ENCODE assay signal across 10 mouse cellular contexts in the genomic region with DNA sequence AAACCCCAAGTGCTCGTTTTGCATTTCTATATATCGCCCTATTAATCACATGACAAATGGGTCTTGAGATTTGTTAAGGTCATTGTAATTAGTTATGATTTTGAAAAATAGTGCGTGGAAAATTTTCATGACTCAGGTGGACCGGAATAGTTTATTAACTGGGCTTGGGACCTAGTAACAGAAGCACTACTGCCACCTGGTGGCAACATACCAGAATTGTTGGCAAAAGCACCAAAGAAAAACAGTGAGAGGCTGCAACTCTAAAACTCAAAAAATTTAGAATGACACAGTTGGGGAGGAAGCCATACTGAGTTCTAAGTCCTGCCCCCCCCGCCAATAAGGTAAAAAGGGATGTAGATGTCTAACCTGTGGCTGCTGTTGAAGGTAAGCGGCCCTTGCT. TPM values are rescaled to one million over a fixed set of nuclear protein-coding genes. Genes with fewer than 3 reads are reported as not detected.
DNase-seq lines count a peak whose midpoint lies in the region; ATAC-seq lines count a peak whose summit lies in the region.
"Had no signal": no experiment of that assay in that cellular context is flagged by ENCODE, and none has a peak within 500 bp of the region (broad histone marks: within the 10 kb centered on the region; RNA-seq: fewer than 3 reads in every experiment).

No protein-coding gene starts in this region.

- no peaks in the 10 kb centered on the region for H3K27me3 ChIP-seq in forebrain, embryonic 14.5 days (replicated peaks; ENCODE audit: control insufficient read depth, insufficient read depth, low read length)
- no peaks in the 10 kb centered on the region for H3K27me3 ChIP-seq in forebrain, embryonic 16.5 days (replicated peaks; ENCODE audit: control insufficient read depth, insufficient read depth, low read length)
- H3K27me3 ChIP-seq in midbrain, embryonic 11.5 days (ENCODE audit: control insufficient read depth, insufficient read depth, low read length) = no peaks in the 10 kb centered on the region
- no peaks in the 10 kb centered on the region for H3K27me3 ChIP-seq in midbrain, embryonic 15.5 days (replicated peaks)
- H3K27me3 ChIP-seq: neural tube, embryonic 13.5 days had no signal

- H3K4me1 ChIP-seq in forebrain, embryonic 14.5 days (ENCODE audit: control insufficient read depth, insufficient read depth, low read length) = peaks cover 3% of the 10 kb centered on the region
- H3K4me1 ChIP-seq in forebrain, embryonic 16.5 days (replicated peaks; ENCODE audit: control insufficient read depth, insufficient read depth, low read length) = peaks cover 11% of the 10 kb centered on the region
- H3K4me1 ChIP-seq in midbrain, embryonic 11.5 days (ENCODE audit: control insufficient read depth, insufficient read depth, low read length) = no peaks in the 10 kb centered on the region
- 0 out of 2 replicates have a peak, but pooled peaks cover 3% of the 10 kb centered on the region for H3K4me1 ChIP-seq in midbrain, embryonic 15.5 days

- no peak overlapping the region for H3K27ac ChIP-seq in forebrain, embryonic 14.5 days (ENCODE audit: low read depth, low read length)
- no peak overlapping the region for H3K27ac ChIP-seq in forebrain, embryonic 16.5 days (ENCODE audit: low read length)
- no peak overlapping the region for H3K27ac ChIP-seq in midbrain, embryonic 11.5 days (ENCODE audit: low read depth, low read length)
- no peak overlapping the region for H3K27ac ChIP-seq in midbrain, embryonic 15.5 days
- H3K27ac ChIP-seq: neural tube, embryonic 13.5 days had no signal

- DNase-seq in forebrain, embryonic 14.5 days (ENCODE audit: low spot score) = peak; percentile 63
- DNase-seq in midbrain, embryonic 11.5 days (ENCODE audit: low spot score, missing footprints) = peak; percentile 89
- DNase-seq in adrenal gland, adult 2 months = peak; percentile 24
- DNase-seq in heart, adult 9 months (ENCODE audit: low spot score in 2 of 2) = peak; percentile 16 to 32
- DNase-seq in lung, postnatal 10 days = peak; percentile 51
- DNase-seq in frontal cortex, postnatal 25 days (ENCODE audit: low spot score in 2 of 2) = no peak

- H3K36me3 ChIP-seq in forebrain, embryonic 14.5 days (ENCODE audit: control insufficient read depth, insufficient read depth, low read length) = no peaks in the 10 kb centered on the region
- no peaks in the 10 kb centered on the region for H3K36me3 ChIP-seq in forebrain, embryonic 16.5 days (ENCODE audit: control insufficient read depth, insufficient read depth)
- H3K36me3 ChIP-seq in midbrain, embryonic 11.5 days (ENCODE audit: control insufficient read depth, insufficient read depth, low read length) = no peaks in the 10 kb centered on the region
- no peaks in the 10 kb centered on the region for H3K36me3 ChIP-seq in midbrain, embryonic 15.5 days (replicated peaks)
- H3K36me3 ChIP-seq: neural tube, embryonic 13.5 days had no signal

- ATAC-seq in forebrain, embryonic 14.5 days = no peak
- no peak for ATAC-seq in forebrain, embryonic 16.5 days
- ATAC-seq in midbrain, embryonic 11.5 days (ENCODE audit: low FRiP score) = no peak
- ATAC-seq in midbrain, embryonic 15.5 days (replicated peaks) = no peak

- no peak overlapping the region for H3K9ac ChIP-seq in forebrain, embryonic 14.5 days (ENCODE audit: low read length)
- H3K9ac ChIP-seq in forebrain, embryonic 16.5 days (replicated peaks; ENCODE audit: low read depth, low read length) = no peak overlapping the region
- no peak overlapping the region for H3K9ac ChIP-seq in midbrain, embryonic 11.5 days (ENCODE audit: low read length)
- no peak overlapping the region for H3K9ac ChIP-seq in midbrain, embryonic 15.5 days
- H3K9ac ChIP-seq: neural tube, embryonic 13.5 days had no signal

- H3K9me3 ChIP-seq in forebrain, embryonic 14.5 days (replicated peaks; ENCODE audit: control insufficient read depth, low read length) = no peaks in the 10 kb centered on the region
- no peaks in the 10 kb centered on the region for H3K9me3 ChIP-seq in forebrain, embryonic 16.5 days (ENCODE audit: control insufficient read depth, low read length)
- no peaks in the 10 kb centered on the region for H3K9me3 ChIP-seq in midbrain, embryonic 11.5 days (ENCODE audit: control insufficient read depth, low read length)
- no peaks in the 10 kb centered on the region for H3K9me3 ChIP-seq in midbrain, embryonic 15.5 days
- H3K9me3 ChIP-seq: neural tube, embryonic 13.5 days had no signal

- H3K4me2 ChIP-seq in forebrain, embryonic 14.5 days (ENCODE audit: low read length) = no peak overlapping the region
- H3K4me2 ChIP-seq in forebrain, embryonic 16.5 days (ENCODE audit: low read length) = no peak overlapping the region
- H3K4me2 ChIP-seq in midbrain, embryonic 11.5 days = no peak overlapping the region
- no peak overlapping the region for H3K4me2 ChIP-seq in midbrain, embryonic 15.5 days
- H3K4me2 ChIP-seq: neural tube, embryonic 13.5 days had no signal

- WGBS in forebrain, embryonic 14.5 days = 51% methylated on average over 6 of the region's 6 CpGs
- WGBS in forebrain, embryonic 16.5 days = 46% methylated on average over 6 of the region's 6 CpGs
- WGBS in midbrain, embryonic 11.5 days = 47% methylated on average over 6 of the region's 6 CpGs
- WGBS in midbrain, embryonic 15.5 days = 53% methylated on average over 6 of the region's 6 CpGs

- no peak overlapping the region for H3K4me3 ChIP-seq in forebrain, embryonic 14.5 days (ENCODE audit: low read depth, low read length)
- H3K4me3 ChIP-seq in forebrain, embryonic 16.5 days (replicated peaks; ENCODE audit: low read length) = no peak overlapping the region
- no peak overlapping the region for H3K4me3 ChIP-seq in midbrain, embryonic 11.5 days (ENCODE audit: low read depth, low read length)
- no peak overlapping the region for H3K4me3 ChIP-seq in midbrain, embryonic 15.5 days
- H3K4me3 ChIP-seq: neural tube, embryonic 13.5 days had no signal

RNA-seq across cellular contexts. Expression of a gene that starts 0.6 kb away (rescaled TPM):
- polyA plus RNA-seq in forebrain, embryonic 14.5 days (2014; fragmentation: Nextera tagmentation; extraction: Ambion mirVana) = not detected in 2 replicates
- not detected in 2 replicates for polyA plus RNA-seq in forebrain, embryonic 16.5 days (2015; fragmentation: Nextera tagmentation; extraction: Ambion mirVana)
- polyA plus RNA-seq in midbrain, embryonic 11.5 days (2014; fragmentation: Nextera tagmentation; extraction: Ambion mirVana) = not detected in 2 replicates
- not detected in 2 replicates for polyA plus RNA-seq in midbrain, embryonic 15.5 days (2015; fragmentation: Nextera tagmentation; extraction: Ambion mirVana)
- not detected for total RNA-seq in adrenal gland, adult 2 months (2021)
- not detected in 2 replicates for polyA plus RNA-seq in adrenal gland, adult 2 months (2012; rRNA removed)
- total RNA-seq: layer of hippocampus, adult 18-20 months had no signal
- polyA plus RNA-seq: neural tube, embryonic 13.5 days had no signal

RNA-seq across cellular contexts. Expression of a gene that starts 56.7 kb away (rescaled TPM):
- 9.2 and 11.1 TPM in 2 replicates for polyA plus RNA-seq in forebrain, embryonic 14.5 days (2014; fragmentation: Nextera tagmentation; extraction: Ambion mirVana)
- polyA plus RNA-seq in forebrain, embryonic 16.5 days (2015; fragmentation: Nextera tagmentation; extraction: Ambion mirVana) = 11.5 and 14.7 TPM in 2 replicates
- 9.9 TPM in 2 replicates for polyA plus RNA-seq in midbrain, embryonic 11.5 days (2014; fragmentation: Nextera tagmentation; extraction: Ambion mirVana)
- polyA plus RNA-seq in midbrain, embryonic 15.5 days (2015; fragmentation: Nextera tagmentation; extraction: Ambion mirVana) = 6.0 and 7.2 TPM in 2 replicates
- 10 to 100 TPM; 24.8 to 44.6 TPM for total RNA-seq in adrenal gland, adult 2 months (2021)
- 73.5 and 81.5 TPM in 2 replicates for polyA plus RNA-seq in adrenal gland, adult 2 months (2012; rRNA removed)

Comparison
In these comparisons a context has a peak if more than half of its experiments do, and no peak if none do; other contexts are left out.
1. DNase-seq: peak in forebrain, embryonic 14.5 days (single experiment), midbrain, embryonic 11.5 days (single experiment), adrenal gland, adult 2 months (single experiment), heart, adult 9 months (2 of 2) and lung, postnatal 10 days (single experiment); none in frontal cortex, postnatal 25 days (0 of 2).